Mouse (Mus musculus): Measurements from ENCODE around the gene Cnot3. TPM values are rescaled to one million over a fixed set of nuclear protein-coding genes. Genes with fewer than 3 reads are reported as not detected.

Cnot3 gene
- polyA plus RNA-seq, 2 experiments: 20.2 to 30.2 TPM

DNA sequence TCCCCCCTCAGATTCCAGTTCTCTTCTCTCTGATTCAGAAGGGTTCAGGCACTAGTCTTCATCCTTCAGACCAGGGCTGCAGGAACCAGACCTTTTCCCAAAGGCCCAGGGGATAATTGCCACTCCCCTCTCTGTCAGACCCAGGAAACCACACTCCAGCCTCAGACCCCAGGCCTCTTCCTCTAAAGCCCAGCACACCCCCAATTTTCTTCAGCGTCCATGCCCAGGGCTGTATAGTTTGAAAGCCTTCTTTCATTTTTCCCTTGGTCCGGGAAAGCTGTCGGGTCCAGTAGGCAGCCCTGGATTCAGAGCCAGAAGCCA lies 30.1 kb downstream of the Cnot3 start:
- H3K4me1 ChIP-seq (replicated peaks; ENCODE audit: control insufficient read depth in 2 of 2, insufficient read depth in 2 of 2, low read length in 1 of 2): no peaks in the 10 kb centered on the region
- H3K9ac ChIP-seq (replicated peaks): no peak overlapping the region
- no peak overlapping the region for H3K27ac ChIP-seq
- no peaks in the 10 kb centered on the region for H3K27me3 ChIP-seq (ENCODE audit: control insufficient read depth, insufficient read depth, low read length)
- ATAC-seq (ENCODE audit: insufficient read depth) (no peak), DNase-seq (ENCODE audit: low read depth in 3 of 3, low spot score in 3 of 3) (no peak)
- no peak overlapping the region for H3K4me2 ChIP-seq (ENCODE audit: low read depth)
- 57% methylated on average over 3 of the region's 3 CpGs for WGBS (ENCODE audit: insufficient replicate concordance)
- H3K9me3 ChIP-seq (ENCODE audit: control insufficient read depth, low read length): no peaks in the 10 kb centered on the region
- H3K36me3 ChIP-seq (replicated peaks; ENCODE audit: control insufficient read depth, insufficient read depth, low read depth): no peaks in the 10 kb centered on the region
- H3K4me3 ChIP-seq (ENCODE audit: insufficient read depth in 1 of 2, low read depth in 2 of 2, low read length in 2 of 2): no peak overlapping the region
- TF ChIP-seq EP300 (IDR thresholded peaks at IDR 0.05; ENCODE audit: low read depth): no peak
- TF ChIP-seq CTCF (IDR thresholded peaks at IDR 0.05; ENCODE audit: low read depth): no peak

DNA sequence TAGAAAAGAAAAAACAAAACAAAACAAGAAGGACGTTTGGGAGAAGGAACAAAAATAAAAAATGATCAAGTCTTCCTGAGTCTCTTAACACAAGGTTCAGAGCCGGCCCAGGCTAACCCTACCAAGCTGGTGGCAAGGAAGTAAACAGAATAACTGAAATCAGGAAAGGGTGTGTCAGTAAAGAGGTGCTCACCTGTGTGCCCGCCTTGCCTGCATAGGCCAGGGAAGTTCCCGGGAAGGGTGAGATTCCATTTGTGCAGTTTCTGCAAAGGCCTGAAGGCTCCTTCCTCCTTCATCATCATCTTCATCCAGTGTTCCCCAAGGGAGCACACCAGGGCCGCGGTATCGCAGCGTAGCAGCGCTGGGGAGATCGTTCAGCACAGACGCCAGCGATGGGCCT lies 31.3 kb downstream of the Cnot3 start:
- Histone ChIP-seq H3K27me3 (ENCODE audit: control insufficient read depth, insufficient read depth, low read length) (no peaks in the 10 kb centered on the region), H3K4me2 (ENCODE audit: low read depth) (no peak overlapping the region), H3K27ac (no peak overlapping the region), H3K9ac (replicated peaks) (no peak overlapping the region), H3K4me1 (replicated peaks; ENCODE audit: control insufficient read depth in 2 of 2, insufficient read depth in 2 of 2, low read length in 1 of 2) (no peaks in the 10 kb centered on the region), H3K4me3 (ENCODE audit: insufficient read depth in 1 of 2, low read depth in 2 of 2, low read length in 2 of 2) (no peak overlapping the region), H3K9me3 (ENCODE audit: control insufficient read depth, low read length) (no peaks in the 10 kb centered on the region), H3K36me3 (replicated peaks; ENCODE audit: control insufficient read depth, insufficient read depth, low read depth) (no peaks in the 10 kb centered on the region)
- no peak for TF ChIP-seq EP300 (IDR thresholded peaks at IDR 0.05; ENCODE audit: low read depth)
- TF ChIP-seq CTCF (IDR thresholded peaks at IDR 0.05; ENCODE audit: low read depth): no peak
- DNase-seq (ENCODE audit: low read depth in 3 of 3, low spot score in 3 of 3) (no peak), ATAC-seq (ENCODE audit: insufficient read depth) (no peak)
- WGBS (ENCODE audit: insufficient replicate concordance): 81% methylated on average over 12 of the region's 12 CpGs

DNA sequence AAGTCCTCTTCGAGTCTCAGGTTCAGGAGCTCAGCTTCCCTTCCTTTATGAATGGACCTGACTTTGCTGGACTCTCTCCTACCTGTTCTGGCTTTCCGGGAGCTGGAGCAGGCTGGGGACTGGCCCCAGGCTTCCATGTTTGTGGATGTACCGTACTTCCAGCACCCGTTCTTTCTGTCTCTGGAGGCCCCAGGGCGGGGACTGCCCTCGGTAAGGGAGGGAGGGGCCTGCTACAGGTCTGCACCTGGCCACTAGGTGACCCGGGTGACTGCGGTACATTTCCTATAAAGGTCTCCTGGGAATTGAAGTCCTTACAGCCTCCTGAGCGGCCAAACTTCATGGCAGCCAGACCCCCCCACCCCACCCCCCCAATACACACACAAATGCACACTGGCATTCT lies 32.3 kb downstream of the Cnot3 start, which contains the start of gene Tmc4:
Gene Tmc4, minus strand, starts transcription at position 212 of the 400 bp plus-strand sequence.
- Histone ChIP-seq H3K36me3 (replicated peaks; ENCODE audit: control insufficient read depth, insufficient read depth, low read depth) (no peaks in the 10 kb centered on the region), H3K4me2 (ENCODE audit: low read depth) (no peak within 1 kb of the TSS), H3K4me3 (ENCODE audit: insufficient read depth in 1 of 2, low read depth in 2 of 2, low read length in 2 of 2) (no peak within 1 kb of the TSS), H3K4me1 (replicated peaks; ENCODE audit: control insufficient read depth in 2 of 2, insufficient read depth in 2 of 2, low read length in 1 of 2) (no peaks in the 10 kb centered on the region), H3K9ac (replicated peaks) (no peak within 1 kb of the TSS), H3K27ac (no peak within 1 kb of the TSS), H3K27me3 (ENCODE audit: control insufficient read depth, insufficient read depth, low read length) (no peaks in the 10 kb centered on the region), H3K9me3 (ENCODE audit: control insufficient read depth, low read length) (no peaks in the 10 kb centered on the region)
- no peak for ATAC-seq (ENCODE audit: insufficient read depth)
- DNase-seq (ENCODE audit: low read depth in 3 of 3, low spot score in 3 of 3): no peak
- no peak for TF ChIP-seq CTCF (IDR thresholded peaks at IDR 0.05; ENCODE audit: low read depth)
- TF ChIP-seq EP300 (IDR thresholded peaks at IDR 0.05; ENCODE audit: low read depth): no peak
- 62% methylated on average over 9 of the region's 9 CpGs for WGBS (ENCODE audit: insufficient replicate concordance)

- H3K27ac ChIP-seq: no peak overlapping the region
- no peak for DNase-seq (ENCODE audit: low read depth in 3 of 3, low spot score in 3 of 3)
- ATAC-seq (ENCODE audit: insufficient read depth): no peak
- H3K4me3 ChIP-seq (ENCODE audit: insufficient read depth in 1 of 2, low read depth in 2 of 2, low read length in 2 of 2): no peak overlapping the region
- H3K4me1 ChIP-seq (replicated peaks; ENCODE audit: control insufficient read depth in 2 of 2, insufficient read depth in 2 of 2, low read length in 1 of 2): no peaks in the 10 kb centered on the region
- TF ChIP-seq EP300 (IDR thresholded peaks at IDR 0.05; ENCODE audit: low read depth) (no peak), CTCF (IDR thresholded peaks at IDR 0.05; ENCODE audit: low read depth) (no peak)
- no peaks in the 10 kb centered on the region for H3K36me3 ChIP-seq (replicated peaks; ENCODE audit: control insufficient read depth, insufficient read depth, low read depth)
- no peaks in the 10 kb centered on the region for H3K27me3 ChIP-seq (ENCODE audit: control insufficient read depth, insufficient read depth, low read length)
- H3K9me3 ChIP-seq (ENCODE audit: control insufficient read depth, low read length): no peaks in the 10 kb centered on the region
- H3K9ac ChIP-seq (replicated peaks): no peak overlapping the region
- H3K4me2 ChIP-seq (ENCODE audit: low read depth): no peak overlapping the region
- WGBS (ENCODE audit: insufficient replicate concordance): 74% methylated on average over 10 of the region's 10 CpGs
Observed at GRCm38 (mm10) chr7:3683908-3684550, 39.0 kb downstream of the Cnot3 start.

GRCm38 (mm10) chr7:3684698-3685097 lies 39.6 kb downstream of the Cnot3 start:
- H3K27ac ChIP-seq: no peak overlapping the region
- no peaks in the 10 kb centered on the region for H3K9me3 ChIP-seq (ENCODE audit: control insufficient read depth, low read length)
- H3K4me3 ChIP-seq (ENCODE audit: insufficient read depth in 1 of 2, low read depth in 2 of 2, low read length in 2 of 2): no peak overlapping the region
- H3K4me1 ChIP-seq (replicated peaks; ENCODE audit: control insufficient read depth in 2 of 2, insufficient read depth in 2 of 2, low read length in 1 of 2): no peaks in the 10 kb centered on the region
- ATAC-seq (ENCODE audit: insufficient read depth) (no peak), DNase-seq (ENCODE audit: low read depth in 3 of 3, low spot score in 3 of 3) (no peak)
- no peak for TF ChIP-seq CTCF (IDR thresholded peaks at IDR 0.05; ENCODE audit: low read depth)
- no peak for TF ChIP-seq EP300 (IDR thresholded peaks at IDR 0.05; ENCODE audit: low read depth)
- no peaks in the 10 kb centered on the region for H3K27me3 ChIP-seq (ENCODE audit: control insufficient read depth, insufficient read depth, low read length)
- no peak overlapping the region for H3K9ac ChIP-seq (replicated peaks)
- no peaks in the 10 kb centered on the region for H3K36me3 ChIP-seq (replicated peaks; ENCODE audit: control insufficient read depth, insufficient read depth, low read depth)
- 83% methylated on average over 8 of the region's 8 CpGs for WGBS (ENCODE audit: insufficient replicate concordance)
- H3K4me2 ChIP-seq (ENCODE audit: low read depth): no peak overlapping the region

Measured in liver, embryonic 14.5 days (tissue).